Mouse (Mus musculus) small intestine, adult 2 months (tissue): ENCODE results near the gene Rpl37a.

ENCODE experiments used
- CTCF ChIP-seq: fragments of 200-500 bp; IDR thresholded peaks from 2 replicates; pipeline ENCODE4 v1.5.1; 2012; ENCODE audit warnings: low read depth, mild to moderate bottlenecking, control low read depth, inconsistent platforms, low read length, moderate library complexity, mixed read lengths; ENCODE audit not compliant: insufficient replicate concordance, insufficient read length; ENCODE audit errors: extremely low read depth
- POLR2A ChIP-seq: fragments of 200-500 bp; IDR thresholded peaks from 2 replicates; pipeline ENCODE4 v1.6.1; 2012; ENCODE audit warnings: low read depth, mild to moderate bottlenecking, control low read depth, inconsistent platforms, low read length, moderate library complexity

DNA sequence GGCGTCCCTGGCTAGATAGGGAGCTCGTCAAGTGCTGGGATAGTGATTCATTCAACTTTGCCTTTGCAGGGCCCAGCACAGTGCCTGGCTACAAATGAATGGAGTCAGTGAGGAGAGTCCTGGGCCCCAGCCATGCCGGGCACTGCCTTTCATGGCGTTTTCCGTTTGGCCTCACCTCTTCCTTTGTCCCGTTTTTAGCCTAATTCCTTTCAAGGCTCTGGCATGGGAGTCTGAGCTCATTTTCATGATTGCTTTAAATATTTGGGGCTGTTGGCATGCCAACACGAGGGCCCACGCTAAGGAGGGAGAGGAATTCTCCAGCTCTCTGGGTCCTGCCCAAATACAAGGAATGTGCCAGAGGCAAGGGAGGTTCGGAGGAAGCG is 28.6 kb downstream of the Rpl37a start:
- TF ChIP-seq CTCF, result no peak
- no peak for TF ChIP-seq POLR2A
